Mouse (Mus musculus) layer of hippocampus, adult 11-12 months (tissue): Measurements from ENCODE around the gene Lamb2.

Source experiments
- DNase-seq: peaks from one replicate; pipeline ENCODE4 v3.0.0; 2022; ENCODE audit warnings: low spot score

Lamb2 gene

DNA sequence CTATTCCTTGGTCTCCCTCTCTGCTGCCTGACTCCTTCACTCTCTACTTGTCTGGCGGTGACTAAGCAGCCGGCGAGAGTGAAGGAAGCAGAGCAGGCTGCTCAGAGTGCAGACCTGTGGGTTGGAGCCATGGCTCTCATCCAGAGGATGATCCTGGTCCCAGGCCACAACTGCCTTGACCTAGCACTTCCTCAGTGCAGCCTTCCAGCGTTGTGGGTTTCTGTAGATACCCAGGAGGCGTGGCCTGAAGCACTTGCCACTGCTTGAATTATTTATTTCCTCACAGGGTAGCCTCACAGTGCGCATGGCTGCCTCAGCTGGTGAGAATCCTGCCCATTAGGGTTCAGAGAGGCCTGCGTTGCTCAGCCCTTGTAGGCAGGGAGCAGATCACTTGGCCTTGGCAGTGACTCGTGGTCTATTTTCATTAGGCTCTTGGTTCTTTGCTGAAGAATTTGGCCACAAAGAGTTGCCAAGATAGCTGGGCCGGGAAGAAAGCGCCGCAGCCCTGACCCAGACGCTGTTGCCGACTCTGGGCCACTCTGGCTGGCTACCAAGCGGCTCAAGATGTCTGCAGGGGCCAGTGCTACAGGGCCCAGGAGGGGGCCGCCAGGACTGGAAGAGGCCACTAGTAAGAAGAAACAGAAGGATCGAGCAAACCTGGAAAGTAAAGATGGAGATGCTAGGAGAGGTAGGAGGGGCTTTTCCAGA, 12.7 kb downstream of the Lamb2 start:
- DNase-seq, result no peak

DNA sequence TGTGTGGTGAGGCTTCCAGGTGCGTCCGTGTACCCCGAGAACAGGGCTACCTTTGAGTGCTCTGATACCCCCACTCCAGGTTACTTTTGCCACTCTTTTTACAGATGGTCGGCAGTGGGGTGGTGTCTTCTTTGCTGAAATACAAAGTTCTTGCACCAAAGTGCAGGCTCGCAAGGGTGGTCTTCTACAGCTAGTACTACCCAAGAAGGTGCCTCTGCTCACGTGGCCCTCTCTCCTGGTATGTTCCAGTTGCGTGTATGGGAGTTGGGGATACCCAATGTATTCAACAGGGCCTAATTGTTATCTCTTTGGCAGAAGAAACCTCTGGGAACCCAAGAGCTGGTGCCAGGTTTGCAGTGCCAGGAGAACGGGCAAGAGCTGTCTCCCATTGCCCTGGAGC, 13.7 kb downstream of the Lamb2 start:
- no peak for DNase-seq

DNA sequence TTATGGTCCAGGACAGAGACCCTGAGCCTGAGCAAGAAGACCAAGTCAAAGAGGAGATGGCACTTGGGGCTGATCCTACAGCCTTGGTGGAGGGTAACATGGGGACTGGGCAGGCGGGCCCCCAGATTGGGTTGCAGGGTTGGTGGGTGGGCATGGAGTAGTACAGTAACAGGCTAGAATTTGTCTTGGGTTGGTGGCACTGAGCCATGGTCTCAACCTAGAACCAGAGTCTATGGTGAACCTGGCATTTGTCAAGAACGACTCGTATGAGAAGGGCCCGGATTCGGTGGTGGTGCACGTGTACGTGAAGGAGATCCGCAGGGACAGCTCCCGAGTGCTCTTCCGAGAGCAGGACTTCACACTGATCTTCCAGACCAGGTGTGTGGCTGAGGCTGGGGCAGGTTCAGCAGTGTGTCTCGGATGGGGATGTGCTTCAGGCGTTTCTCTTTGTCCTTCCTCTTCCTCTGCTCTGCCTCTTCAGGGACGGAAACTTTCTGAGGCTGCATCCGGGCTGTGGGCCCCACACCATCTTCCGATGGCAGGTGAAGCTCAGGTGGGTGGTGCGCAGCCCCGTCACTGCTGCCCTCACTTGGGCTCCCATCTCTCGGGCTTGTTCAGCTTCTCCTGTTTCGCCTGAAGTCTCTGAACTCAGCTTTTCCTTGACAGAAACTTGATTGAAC, 14.8 kb downstream of the Lamb2 start:
- no peak for DNase-seq

DNA sequence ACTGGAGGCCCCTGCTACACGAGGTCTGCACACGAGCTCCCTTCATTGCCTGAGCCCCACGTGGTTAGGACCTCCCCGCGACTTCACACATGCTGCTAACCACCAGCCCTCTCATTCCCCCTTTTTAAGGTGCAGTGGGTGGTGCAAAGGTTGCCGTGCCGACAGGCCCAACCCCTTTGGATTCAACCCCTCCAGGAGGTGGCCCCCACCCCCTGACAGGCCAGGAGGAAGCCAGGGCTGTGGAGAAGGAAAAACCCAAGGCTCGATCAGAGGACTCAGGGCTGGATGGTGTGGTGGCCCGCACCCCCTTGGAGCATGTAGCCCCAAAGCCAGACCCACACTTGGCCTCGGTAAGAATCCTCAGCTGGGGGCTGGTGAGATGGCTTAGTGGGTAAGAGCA, 15.4 kb downstream of the Lamb2 start:
- no peak for DNase-seq

DNA sequence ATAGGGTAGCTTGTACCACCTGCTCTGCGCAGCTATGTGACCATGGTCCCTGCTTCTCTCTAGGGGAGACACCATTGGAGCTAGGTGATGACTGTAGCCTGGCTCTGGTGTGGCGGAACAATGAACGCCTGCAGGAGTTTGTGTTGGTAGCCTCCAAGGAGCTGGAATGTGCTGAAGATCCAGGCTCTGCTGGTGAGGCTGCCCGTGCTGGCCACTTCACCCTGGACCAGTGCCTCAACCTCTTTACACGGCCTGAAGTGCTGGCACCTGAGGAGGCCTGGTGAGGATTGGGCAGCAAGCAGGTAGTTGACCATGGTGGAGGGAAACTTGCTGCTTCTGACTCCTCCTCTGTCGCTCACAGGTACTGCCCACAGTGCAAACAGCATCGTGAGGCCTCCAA, 19.7 kb downstream of the Lamb2 start:
- no peak for DNase-seq

DNA sequence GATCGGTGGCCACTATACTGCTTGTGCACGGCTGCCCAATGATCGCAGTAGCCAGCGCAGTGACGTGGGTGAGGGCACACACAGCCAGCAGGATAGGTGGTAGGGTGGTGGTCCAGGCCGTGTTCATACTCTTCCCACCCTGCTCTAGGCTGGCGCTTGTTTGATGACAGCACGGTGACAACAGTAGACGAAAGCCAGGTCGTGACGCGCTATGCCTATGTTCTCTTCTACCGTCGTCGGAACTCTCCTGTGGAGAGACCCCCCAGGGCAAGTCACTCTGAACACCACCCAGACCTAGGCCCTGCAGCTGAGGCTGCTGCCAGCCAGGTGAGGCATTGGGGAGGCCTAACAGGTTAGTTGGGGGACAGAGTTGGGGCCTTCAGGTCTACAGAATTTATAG, 20.4 kb downstream of the Lamb2 start:
- DNase-seq, result no peak

DNA sequence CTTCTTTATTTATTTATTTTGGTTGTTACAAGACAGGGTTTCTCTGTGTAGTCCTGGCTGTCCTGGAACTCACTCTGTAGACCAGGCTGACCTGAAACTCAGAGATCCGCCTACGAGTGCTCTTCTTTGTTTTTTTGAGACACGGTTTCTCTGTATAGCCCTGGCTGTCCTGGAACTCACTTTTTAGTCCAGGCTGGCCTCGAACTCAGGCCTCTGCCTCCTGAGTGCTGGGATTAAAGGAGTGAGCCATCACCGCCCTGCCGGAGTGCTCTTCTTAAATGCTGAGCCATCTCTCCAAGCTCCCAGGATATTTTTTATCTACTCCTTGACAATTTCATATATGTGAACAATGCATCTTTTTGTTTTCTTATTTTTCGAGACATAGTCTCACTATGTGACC, 27.4 kb downstream of the Lamb2 start:
- DNase-seq, result no peak

DNA sequence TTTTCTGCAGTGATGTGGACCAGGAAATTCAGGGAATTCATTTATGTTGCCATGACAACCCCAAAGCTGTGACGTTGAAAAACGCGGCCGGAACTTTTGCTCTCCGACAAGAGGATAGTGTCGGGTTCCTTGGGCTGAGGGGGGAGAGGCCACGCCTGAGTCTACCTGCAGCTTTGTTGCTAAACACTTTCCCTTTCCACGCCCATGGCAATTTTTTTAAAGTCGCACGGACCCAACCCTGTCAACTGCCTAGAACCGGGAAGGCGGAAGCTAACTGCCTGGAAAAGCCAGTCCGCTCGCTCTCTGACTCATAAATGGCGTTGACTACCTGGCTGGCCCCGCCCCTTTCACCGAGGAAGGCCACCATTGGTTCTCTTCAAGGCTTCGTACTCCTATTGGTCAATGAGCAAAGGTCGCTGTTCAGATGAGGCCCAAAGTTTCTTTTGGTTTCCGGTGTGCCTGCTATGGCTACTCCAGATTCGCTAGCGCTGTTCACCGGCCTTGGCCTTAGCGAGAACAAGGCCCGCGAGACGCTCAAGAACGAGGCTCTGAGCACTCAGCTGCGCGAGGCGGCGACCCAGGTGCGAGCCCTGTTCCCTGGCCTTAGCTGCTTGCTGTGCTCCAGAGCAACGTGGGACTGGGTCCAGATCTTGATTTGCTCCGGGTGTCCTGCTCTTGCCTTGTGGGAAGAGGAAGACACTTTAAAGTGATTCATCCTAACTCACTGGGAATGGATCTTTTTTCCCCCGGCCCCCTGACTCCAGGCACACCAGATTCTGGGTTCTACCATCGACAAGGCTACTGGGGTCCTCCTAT, 28.3 kb downstream of the Lamb2 start, which contains the start of gene Qars:
Qars (plus strand) TSS at position 88 of the 816 bp plus-strand sequence.
- DNase-seq, result peak; percentile 95

DNA sequence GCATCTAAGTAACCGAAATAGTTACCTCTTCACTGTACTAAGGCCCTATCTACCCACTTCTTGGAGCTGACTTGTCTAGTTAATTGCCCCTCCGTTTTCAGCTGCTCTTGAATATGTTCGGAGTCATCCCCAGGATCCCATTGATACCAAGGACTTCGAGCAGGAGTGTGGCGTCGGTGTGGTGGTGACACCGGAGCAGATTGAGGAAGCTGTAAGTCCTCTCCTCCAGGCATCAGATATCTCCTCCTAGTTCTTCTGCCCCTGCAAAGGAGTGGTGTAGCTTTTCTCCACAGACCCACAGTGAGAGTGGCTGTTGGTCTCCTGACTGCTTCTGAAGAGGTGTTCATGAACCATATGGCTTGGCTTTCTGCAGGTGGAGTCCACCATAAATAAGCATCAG, 29.2 kb downstream of the Lamb2 start:
- no peak for DNase-seq

DNA sequence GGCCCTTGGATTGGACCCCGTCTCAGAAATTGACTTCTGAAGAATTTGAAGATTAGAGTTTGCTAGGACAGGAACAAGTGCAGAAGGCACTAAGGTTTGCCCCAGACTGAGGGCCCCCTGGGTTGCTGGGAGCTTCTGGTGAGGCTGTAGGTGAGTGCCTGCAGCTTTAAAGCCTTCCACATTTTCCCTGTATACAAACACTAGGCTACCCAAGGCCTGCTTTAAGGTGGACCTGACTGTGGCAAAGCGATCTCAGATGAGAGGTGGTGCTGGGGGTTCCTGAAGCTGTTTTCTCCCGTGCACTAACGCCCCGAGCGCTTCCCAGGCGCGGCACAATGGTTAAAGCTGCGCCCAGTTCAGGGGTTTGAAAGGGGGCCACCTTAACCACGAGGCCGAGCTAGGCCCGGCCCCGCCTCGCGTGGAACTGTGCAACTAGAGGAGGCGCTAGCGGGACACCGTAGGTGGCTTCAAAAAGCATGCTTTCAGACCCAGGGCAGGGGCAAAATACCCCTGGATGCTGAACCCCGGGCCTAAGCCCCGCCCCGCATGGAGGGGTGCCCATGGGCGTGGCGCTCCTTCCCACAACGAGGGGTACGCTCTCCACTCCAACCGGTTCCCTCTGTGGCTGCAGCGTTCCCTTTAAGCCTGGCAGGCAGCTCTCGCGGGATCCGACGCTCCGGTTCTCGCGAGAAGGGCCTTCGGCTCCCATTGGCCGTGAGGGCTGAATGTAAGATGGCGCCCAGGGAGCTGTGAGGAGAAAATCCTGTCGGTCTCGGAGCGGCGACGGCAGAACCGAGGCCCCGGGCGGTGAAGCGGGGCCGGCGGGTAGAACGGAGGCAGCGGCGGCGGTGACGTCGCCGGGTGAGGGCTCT, 37.1 kb downstream of the Lamb2 start, which contains the start of gene Qrich1:
Qrich1 (plus strand) TSS at position 427 of the 872 bp plus-strand sequence.
- DNase-seq, result peak; percentile 97

DNA sequence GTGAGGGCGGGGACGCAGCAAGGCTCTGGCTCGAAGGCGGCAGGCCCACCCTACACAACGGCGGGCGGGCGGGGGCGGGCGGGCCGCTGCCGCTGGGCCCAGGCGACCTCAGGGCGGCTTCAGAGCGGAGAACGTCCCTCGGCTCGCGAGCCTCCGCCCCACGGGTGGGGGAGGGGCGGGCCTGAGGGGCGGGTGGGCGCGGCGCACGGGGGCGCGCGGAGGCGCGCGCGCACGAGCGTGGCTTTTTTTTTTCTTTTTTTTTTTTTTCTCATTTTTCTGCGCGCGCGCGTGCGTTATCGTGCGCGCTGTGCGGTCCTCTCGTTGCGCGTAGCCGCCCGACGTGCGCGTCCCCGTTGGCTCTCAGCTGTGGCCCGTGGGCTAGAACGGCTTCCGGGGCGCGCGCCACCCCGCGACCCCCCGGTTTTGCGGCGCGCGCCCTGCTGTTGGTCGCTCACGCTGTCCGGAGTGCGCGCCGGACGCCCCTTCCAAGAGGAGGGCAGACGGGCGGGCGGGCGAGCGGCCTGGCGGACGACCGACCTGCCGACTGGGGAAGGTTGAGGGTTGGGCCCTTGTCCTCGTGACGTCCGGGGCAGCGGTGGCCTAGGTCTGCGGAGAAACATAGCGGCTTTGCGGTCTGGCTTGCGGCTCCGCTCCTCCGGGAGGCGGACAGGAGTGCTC, 37.9 kb downstream of the Lamb2 start:
- peak; percentile 80 for DNase-seq

DNA sequence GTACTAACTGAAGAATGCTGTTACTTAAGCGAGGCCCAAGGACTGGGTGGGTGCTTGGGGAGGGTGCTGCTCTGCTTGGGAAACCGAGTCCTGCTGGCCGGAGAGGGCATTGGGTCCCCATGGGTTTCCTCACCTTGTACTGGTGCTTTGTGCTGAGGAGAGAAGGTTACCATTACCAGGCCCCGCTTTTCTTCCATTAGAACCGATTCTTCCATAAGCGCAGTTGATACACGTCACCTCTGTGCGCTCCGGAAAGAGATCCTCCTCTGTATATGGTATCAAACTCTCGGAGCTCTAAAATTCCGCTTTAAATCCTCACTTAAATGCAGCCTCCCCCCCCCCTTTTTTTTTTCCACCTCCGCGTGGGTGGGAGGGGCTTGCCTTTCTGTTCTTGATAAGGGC, 38.4 kb downstream of the Lamb2 start:
- peak; percentile 40 for DNase-seq

DNA sequence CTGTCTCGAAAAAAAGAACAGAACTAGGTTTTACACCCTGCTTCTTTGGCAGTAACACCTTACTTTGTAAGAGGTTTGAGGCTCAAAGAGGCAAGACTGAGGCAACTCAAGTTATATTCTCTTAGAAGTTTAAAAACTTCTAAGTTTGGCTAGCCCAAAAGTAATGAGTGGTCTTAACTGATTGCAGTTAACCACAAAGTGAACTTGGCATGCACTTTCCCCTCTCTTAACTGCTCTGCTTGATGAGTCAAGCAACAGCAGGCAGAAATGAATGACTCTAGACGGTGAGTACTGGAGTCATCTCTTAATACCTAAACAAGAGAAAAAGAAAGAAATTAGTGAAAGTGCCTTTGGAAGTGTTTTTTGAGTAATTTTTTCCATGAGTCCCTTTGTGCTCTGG, 42.1 kb downstream of the Lamb2 start:
- no peak for DNase-seq

DNA sequence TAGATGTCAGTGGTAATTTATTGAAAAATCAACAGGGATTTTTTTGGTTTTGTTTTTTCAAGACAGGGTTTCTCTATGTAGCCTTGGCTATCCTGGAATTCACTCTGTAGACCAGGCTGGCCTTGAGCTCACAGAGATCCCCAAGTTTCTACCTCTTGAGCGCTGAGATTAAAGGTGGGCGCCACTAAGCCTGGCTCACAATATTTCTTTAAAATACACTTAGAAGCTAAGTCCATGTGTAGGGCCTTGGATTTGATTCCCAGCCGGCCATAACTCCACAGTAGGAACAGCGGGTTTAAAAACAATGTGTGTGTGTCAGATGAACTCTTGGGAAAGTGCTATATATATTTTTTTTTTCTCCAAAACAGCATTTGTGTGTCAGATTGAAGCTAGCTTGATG, 43.8 kb downstream of the Lamb2 start:
- no peak for DNase-seq

DNA sequence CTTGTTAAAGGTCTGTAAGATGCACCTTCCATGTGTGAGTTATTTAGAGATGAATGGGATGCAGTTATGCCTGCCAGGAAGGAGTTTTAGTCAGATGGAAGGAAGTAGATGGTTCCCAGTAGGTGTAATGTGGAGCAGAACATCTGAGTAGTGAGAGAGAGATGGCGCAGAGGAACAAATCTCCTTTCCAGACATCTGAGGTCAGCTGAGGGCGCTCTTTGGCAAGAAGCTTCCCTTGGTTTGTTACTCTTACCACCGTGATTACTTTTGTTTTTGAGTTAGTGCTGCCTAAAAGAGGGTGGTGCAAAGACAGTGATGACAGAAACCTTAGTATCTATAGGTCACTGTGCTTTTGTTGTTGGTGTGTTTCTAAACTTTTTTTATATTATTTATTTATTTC, 45.9 kb downstream of the Lamb2 start:
- DNase-seq, result no peak

DNA sequence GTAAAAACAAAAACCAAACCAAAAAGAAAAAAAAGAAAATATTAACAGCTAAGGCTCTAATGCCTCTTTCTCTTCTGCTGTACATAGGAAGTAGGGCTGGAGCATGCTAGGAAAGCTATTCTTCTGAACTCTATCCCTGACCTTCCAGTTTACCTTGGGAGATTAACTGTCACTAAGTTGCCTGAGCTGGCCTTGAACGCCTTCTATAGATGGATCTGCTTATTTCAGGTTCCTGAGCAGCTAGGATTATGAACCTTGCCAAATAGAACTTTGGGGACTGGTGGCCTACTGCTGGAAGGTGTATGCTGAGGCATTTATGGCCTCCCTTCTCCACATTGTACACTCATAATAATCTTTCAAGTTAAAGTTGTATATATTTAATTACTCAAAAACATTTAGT, 51.4 kb downstream of the Lamb2 start:
- no peak for DNase-seq

DNA sequence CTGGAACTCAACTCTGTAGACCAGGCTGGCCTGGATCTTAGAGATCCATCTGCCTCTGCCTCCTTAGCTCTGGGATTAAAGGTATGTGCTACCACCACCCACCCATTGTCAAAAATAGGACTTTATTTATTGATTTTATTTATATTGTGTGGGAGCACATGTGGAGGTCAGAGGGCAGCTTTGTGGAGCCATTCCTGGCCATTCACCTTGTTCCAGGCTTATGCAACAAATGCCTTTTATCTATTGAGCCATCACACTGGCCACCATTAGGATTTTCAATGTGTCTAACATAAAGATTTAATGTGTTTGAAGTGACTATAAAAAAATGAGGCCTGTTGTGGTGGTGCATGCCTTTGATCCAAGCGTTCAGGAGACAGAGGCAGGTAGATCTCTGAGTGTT, 52.0 kb downstream of the Lamb2 start:
- no peak for DNase-seq
